Mouse (Mus musculus) kidney, postnatal 0 days (tissue): ENCODE measurements around the gene Chrna1. TPM values are rescaled to one million over a fixed set of nuclear protein-coding genes. Genes with fewer than 3 reads are reported as not detected.
A peak's percentile ranks its signal among the peaks of the same experiment; 100 is the strongest.

Experiments used
- ATAC-seq: fragments of 200-750 bp; cut with Nextera tagmentation; replicated peaks from 2 replicates; pipeline ENCODE4 v1.8.0; 2017; ENCODE audit warnings: low read depth, moderate number of reproducible peaks, moderate TSS enrichment, moderate library complexity; ENCODE audit not compliant: low FRiP score
- DNase-seq: peaks from one replicate; pipeline ENCODE4 v3.0.0-alpha.2; 2016; ENCODE audit warnings: low spot score
- H3K27ac ChIP-seq: fragments of 300-500 bp; sonication (generic); 2 replicates; pipeline ENCODE4 v1.5.1; 2014; ENCODE audit warnings: mild to moderate bottlenecking
- H3K27me3 ChIP-seq: fragments of 300-500 bp; sonication (generic); 2 replicates; pipeline ENCODE4 v1.6.1; 2014; ENCODE audit warnings: low read length, mixed read lengths; ENCODE audit not compliant: insufficient read depth
- H3K36me3 ChIP-seq: fragments of 300-500 bp; sonication (generic); 2 replicates; pipeline ENCODE4 v1.6.1; 2014; ENCODE audit warnings: low read length, mixed read lengths; ENCODE audit not compliant: insufficient read depth
- H3K4me1 ChIP-seq: fragments of 300-500 bp; sonication (generic); replicated peaks from 2 replicates; pipeline ENCODE4 v1.6.1; 2014; ENCODE audit warnings: antibody characterized with exemption, low read length, mixed read lengths; ENCODE audit not compliant: insufficient read depth
- H3K4me2 ChIP-seq: fragments of 300-500 bp; sonication (generic); 2 replicates; pipeline ENCODE4 v1.6.1; 2014; ENCODE audit warnings: mild to moderate bottlenecking, low read length, moderate library complexity, mixed read lengths
- H3K4me3 ChIP-seq: fragments of 300-500 bp; sonication (generic); replicated peaks from 2 replicates; pipeline ENCODE4 v1.5.1; 2014; ENCODE audit warnings: low read depth, low read length
- H3K9ac ChIP-seq: fragments of 300-500 bp; sonication (generic); 2 replicates; pipeline ENCODE4 v1.6.1; 2014; ENCODE audit warnings: low read depth, low read length
- H3K9me3 ChIP-seq: fragments of 300-500 bp; sonication (generic); replicated peaks from 2 replicates; pipeline ENCODE4 v1.6.1; 2016; ENCODE audit warnings: low read length, inconsistent platforms, mixed read lengths
- CTCF ChIP-seq: IDR thresholded peaks from 2 replicates; pipeline ENCODE4 v1.5.1; 2016; ENCODE audit warnings: antibody characterized with exemption, low read depth, mild to moderate bottlenecking, moderate library complexity
- WGBS: fragments of 180-500 bp; shearing (Covaris S2); extraction: QIAGEN DNeasy Blood & Tissue Kit; methylation state at CpG from one replicate; pipeline ENCODE4 v1.1.7; 2014; 5-methylcytosine and 5-hydroxymethylcytosine counted together
- polyA plus RNA-seq: library from polyadenylated mRNA; unstranded; fragments of >200 nt; fragmentation: Nextera tagmentation; extraction: Ambion mirVana; gene quantifications from 2 replicates; pipeline ENCODE4 v1.2.1, GENCODE M21; 2015

The Chrna1 gene
- polyA plus RNA-seq, 1 experiment from 2014 or later = 0.11 TPM

GRCm38 (mm10) chr2:73612367-73612914, 32.3 kb upstream of the Chrna1 start:
- no peak overlapping the region for H3K27ac ChIP-seq
- WGBS = 94% methylated on average over 6 of the region's 6 CpGs
- no peak overlapping the region for H3K4me2 ChIP-seq
- ATAC-seq (no peak), DNase-seq (no peak)
- no peak overlapping the region for H3K4me3 ChIP-seq
- no peaks in the 10 kb centered on the region for H3K27me3 ChIP-seq
- no peaks in the 10 kb centered on the region for H3K4me1 ChIP-seq
- no peak for TF ChIP-seq CTCF
- no peaks in the 10 kb centered on the region for H3K36me3 ChIP-seq
- no peak overlapping the region for H3K9ac ChIP-seq
- no peaks in the 10 kb centered on the region for H3K9me3 ChIP-seq

- TF ChIP-seq CTCF = no peak
- Histone ChIP-seq H3K9ac (no peak overlapping the region), H3K4me1 (no peaks in the 10 kb centered on the region), H3K27me3 (no peaks in the 10 kb centered on the region), H3K27ac (no peak overlapping the region), H3K4me3 (no peak overlapping the region), H3K36me3 (no peaks in the 10 kb centered on the region), H3K9me3 (no peaks in the 10 kb centered on the region), H3K4me2 (no peak overlapping the region)
- DNase-seq (no peak), ATAC-seq (no peak)
- 47% methylated on average over 6 of the region's 6 CpGs for WGBS
Measured at GRCm38 (mm10) chr2:73611798-73612197, 31.7 kb upstream of the Chrna1 start.

GRCm38 (mm10) chr2:73609724-73610210, 29.6 kb upstream of the Chrna1 start:
- TF ChIP-seq CTCF = no peak
- H3K9ac ChIP-seq = no peak overlapping the region

GRCm38 (mm10) chr2:73609067-73609723, 29.1 kb upstream of the Chrna1 start:
- DNase-seq (peak; percentile 36), ATAC-seq (peak; percentile 81)
- Histone ChIP-seq H3K27me3 (no peaks in the 10 kb centered on the region), H3K4me1 (no peaks in the 10 kb centered on the region), H3K9ac (no peak overlapping the region), H3K4me3 (no peak overlapping the region), H3K4me2 (no peak overlapping the region), H3K27ac (no peak overlapping the region), H3K9me3 (no peaks in the 10 kb centered on the region), H3K36me3 (no peaks in the 10 kb centered on the region)
- no peak for TF ChIP-seq CTCF
- WGBS = 70% methylated on average over 5 of the region's 5 CpGs

More at GRCm38 (mm10) chr2:73609724-73610210, 29.6 kb upstream of the Chrna1 start:
- Histone ChIP-seq H3K4me3 (no peak overlapping the region), H3K4me1 (no peaks in the 10 kb centered on the region), H3K27ac (no peak overlapping the region), H3K9me3 (no peaks in the 10 kb centered on the region), H3K4me2 (no peak overlapping the region), H3K36me3 (no peaks in the 10 kb centered on the region), H3K27me3 (no peaks in the 10 kb centered on the region)
- DNase-seq = no peak
- no peak for ATAC-seq
- 78% methylated on average over 3 of the region's 3 CpGs for WGBS

GRCm38 (mm10) chr2:73608391-73608790, 28.3 kb upstream of the Chrna1 start:
- H3K9me3 ChIP-seq = no peaks in the 10 kb centered on the region
- no peak overlapping the region for H3K9ac ChIP-seq
- 52% methylated on average over 6 of the region's 6 CpGs for WGBS
- no peak for DNase-seq
- no peak overlapping the region for H3K4me2 ChIP-seq
- H3K27ac ChIP-seq = no peak overlapping the region
- H3K4me3 ChIP-seq = no peak overlapping the region
- H3K36me3 ChIP-seq = no peaks in the 10 kb centered on the region
- H3K27me3 ChIP-seq = no peaks in the 10 kb centered on the region
- ATAC-seq = no peak
- TF ChIP-seq CTCF = no peak
- no peaks in the 10 kb centered on the region for H3K4me1 ChIP-seq

GRCm38 (mm10) chr2:73607609-73608008, 27.5 kb upstream of the Chrna1 start:
- no peak overlapping the region for H3K4me3 ChIP-seq
- H3K4me1 ChIP-seq = no peaks in the 10 kb centered on the region
- H3K9me3 ChIP-seq = no peaks in the 10 kb centered on the region
- 30% methylated on average over 4 of the region's 4 CpGs for WGBS
- no peaks in the 10 kb centered on the region for H3K36me3 ChIP-seq
- no peaks in the 10 kb centered on the region for H3K27me3 ChIP-seq
- H3K9ac ChIP-seq = no peak overlapping the region
- no peak for TF ChIP-seq CTCF
- no peak for DNase-seq
- no peak overlapping the region for H3K27ac ChIP-seq
- no peak for ATAC-seq
- no peak overlapping the region for H3K4me2 ChIP-seq
